ENCODE assay signal across 15 mouse cellular contexts in genomic region chr11:116117241-116117640, GRCm38 (mm10). TPM values are rescaled to one million over a fixed set of nuclear protein-coding genes. Genes with fewer than 3 reads are reported as not detected.
DNase-seq lines count a peak whose midpoint lies in the region; ATAC-seq lines count a peak whose summit lies in the region.
"Had no signal": no experiment of that assay in that cellular context is flagged by ENCODE, and none has a peak within 500 bp of the region (broad histone marks: within the 10 kb centered on the region; RNA-seq: fewer than 3 reads in every experiment).

No protein-coding gene starts in this region.

- peak overlapping the region in 1 of 2 experiments; percentile 33; a peak in 2 of 4 replicates for H3K27ac ChIP-seq in heart, embryonic 14.5 days (replicated peaks in 1 of 2; ENCODE audit: control insufficient read depth in 1 of 2, insufficient read depth in 1 of 2, low read depth in 2 of 2, low read length in 2 of 2)
- peak overlapping the region; percentile 78 for H3K27ac ChIP-seq in embryonic facial prominence, embryonic 15.5 days (replicated peaks)
- peak overlapping the region; percentile 80 for H3K27ac ChIP-seq in limb, embryonic 15.5 days
- H3K27ac ChIP-seq: kidney, embryonic 15.5 days; left cerebral cortex, adult 2 months had no signal

- no peak overlapping the region for H3K4me2 ChIP-seq in heart, embryonic 14.5 days (ENCODE audit: low read length)
- H3K4me2 ChIP-seq in embryonic facial prominence, embryonic 15.5 days (replicated peaks) = no peak overlapping the region
- H3K4me2 ChIP-seq in limb, embryonic 15.5 days = no peak overlapping the region
- H3K4me2 ChIP-seq: kidney, embryonic 15.5 days had no signal

- DNase-seq in heart, postnatal 10 days = no peak
- no peak for DNase-seq in cerebellum, postnatal 4 days (ENCODE audit: low spot score in 2 of 2)
- DNase-seq in cerebellum, postnatal 36 days = no peak
- DNase-seq: adrenal gland, postnatal 25 days; cerebellum, postnatal 14 days; heart, postnatal 36 days; lung, adult 2 months; right cerebral cortex, postnatal 14 days had no signal

- ATAC-seq in heart, embryonic 14.5 days (ENCODE audit: insufficient number of reproducible peaks, insufficient read depth, low FRiP score, low read depth) = peak; percentile 60; the same call in 1 of the 2 replicates
- ATAC-seq in common myeloid progenitor, adult 5-6 weeks (replicated peaks; ENCODE audit: low read depth, poor library complexity, severe bottlenecking) = 0 out of 2 replicates have a peak, but pooled peaks have one; percentile 25
- ATAC-seq in embryonic facial prominence, embryonic 15.5 days (ENCODE audit: insufficient number of reproducible peaks, low FRiP score, low TSS enrichment, low read depth) = peak; percentile 88
- ATAC-seq in limb, embryonic 15.5 days (ENCODE audit: insufficient number of reproducible peaks, low FRiP score, low TSS enrichment, low read depth) = peak; percentile 77
- ATAC-seq: inflammation-experienced regulatory T-cells, adult 6 months had no signal

- H3K4me1 ChIP-seq in heart, embryonic 14.5 days (ENCODE audit: control insufficient read depth in 2 of 2, insufficient read depth in 2 of 2, low read length in 2 of 2) = no peaks in the 10 kb centered on the region
- H3K4me1 ChIP-seq in embryonic facial prominence, embryonic 15.5 days = peaks cover 6% of the 10 kb centered on the region
- H3K4me1 ChIP-seq in limb, embryonic 15.5 days = peaks cover 9% of the 10 kb centered on the region
- H3K4me1 ChIP-seq: kidney, embryonic 15.5 days had no signal

- H3K4me3 ChIP-seq in heart, embryonic 14.5 days (ENCODE audit: control insufficient read depth in 1 of 2, insufficient read depth in 1 of 2, low read depth in 1 of 2, low read length in 2 of 2) = no peak overlapping the region
- H3K4me3 ChIP-seq in embryonic facial prominence, embryonic 15.5 days (replicated peaks) = no peak overlapping the region
- H3K4me3 ChIP-seq in limb, embryonic 15.5 days = no peak overlapping the region
- H3K4me3 ChIP-seq: kidney, embryonic 15.5 days; left cerebral cortex, adult 2 months had no signal

- 65% methylated on average over 12 of the region's 12 CpGs for WGBS in heart, embryonic 14.5 days
- 24% methylated on average over 12 of the region's 12 CpGs for WGBS in embryonic facial prominence, embryonic 15.5 days
- 29% methylated on average over 12 of the region's 12 CpGs for WGBS in limb, embryonic 15.5 days

- no peaks in the 10 kb centered on the region for H3K9me3 ChIP-seq in heart, embryonic 14.5 days (ENCODE audit: control insufficient read depth, low read length)
- no peaks in the 10 kb centered on the region for H3K9me3 ChIP-seq in embryonic facial prominence, embryonic 15.5 days (replicated peaks)
- H3K9me3 ChIP-seq in limb, embryonic 15.5 days = no peaks in the 10 kb centered on the region
- H3K9me3 ChIP-seq: kidney, embryonic 15.5 days had no signal

- intact Hi-C loops in heart, postnatal 10 days (cut with DNase I) = no loop called here

- no peak overlapping the region for H3K9ac ChIP-seq in heart, embryonic 14.5 days (ENCODE audit: low read length)
- H3K9ac ChIP-seq in embryonic facial prominence, embryonic 15.5 days = no peak overlapping the region
- H3K9ac ChIP-seq in limb, embryonic 15.5 days = no peak overlapping the region
- H3K9ac ChIP-seq: kidney, embryonic 15.5 days had no signal

- H3K27me3 ChIP-seq in heart, embryonic 14.5 days (ENCODE audit: control insufficient read depth, insufficient read depth, low read length) = no peaks in the 10 kb centered on the region
- H3K27me3 ChIP-seq in embryonic facial prominence, embryonic 15.5 days = no peaks in the 10 kb centered on the region
- no peaks in the 10 kb centered on the region for H3K27me3 ChIP-seq in limb, embryonic 15.5 days
- H3K27me3 ChIP-seq: kidney, embryonic 15.5 days had no signal

- H3K36me3 ChIP-seq in heart, embryonic 14.5 days (ENCODE audit: control insufficient read depth, insufficient read depth, low read length) = 0 out of 2 replicates have a peak, but pooled peaks cover under 1% of the 10 kb centered on the region
- no peaks in the 10 kb centered on the region for H3K36me3 ChIP-seq in embryonic facial prominence, embryonic 15.5 days
- H3K36me3 ChIP-seq in limb, embryonic 15.5 days = peaks cover 4% of the 10 kb centered on the region; the same call in 1 of the 2 replicates

RNA-seq across cellular contexts. Expression of gene Trim47, which starts 9.8 kb away (rescaled TPM):
- polyA plus RNA-seq in heart, embryonic 14.5 days (2014; fragmentation: Nextera tagmentation; extraction: Ambion mirVana) = 63.3 and 66.1 TPM in 2 replicates
- total RNA-seq in heart, postnatal 10 days (2021) = 10 to 100 TPM; 43.3 to 49.7 TPM
- 5.8 and 11.3 TPM in 2 replicates for total RNA-seq in common myeloid progenitor, adult 5-6 weeks (2017)
- 25.1 and 27.6 TPM in 2 replicates for polyA plus RNA-seq in embryonic facial prominence, embryonic 15.5 days (2015; fragmentation: Nextera tagmentation; extraction: Ambion mirVana)
- 31.2 and 42.4 TPM in 2 replicates for polyA plus RNA-seq in limb, embryonic 15.5 days (2015; fragmentation: Nextera tagmentation; extraction: Ambion mirVana)

RNA-seq across cellular contexts. Expression of gene Trim65, which starts 13.7 kb away (rescaled TPM):
- polyA plus RNA-seq in heart, embryonic 14.5 days (2014; fragmentation: Nextera tagmentation; extraction: Ambion mirVana) = 3.8 and 4.8 TPM in 2 replicates
- 1 to 10 TPM; 5.4 to 6.3 TPM for total RNA-seq in heart, postnatal 10 days (2021)
- 9.9 and 12.5 TPM in 2 replicates for total RNA-seq in common myeloid progenitor, adult 5-6 weeks (2017)
- 5.2 and 6.1 TPM in 2 replicates for polyA plus RNA-seq in embryonic facial prominence, embryonic 15.5 days (2015; fragmentation: Nextera tagmentation; extraction: Ambion mirVana)
- polyA plus RNA-seq in limb, embryonic 15.5 days (2015; fragmentation: Nextera tagmentation; extraction: Ambion mirVana) = 4.1 and 4.5 TPM in 2 replicates

RNA-seq across cellular contexts. Expression of gene Mrpl38, which starts 21.4 kb away (rescaled TPM):
- polyA plus RNA-seq in heart, embryonic 14.5 days (2014; fragmentation: Nextera tagmentation; extraction: Ambion mirVana) = 92.3 and 96.6 TPM in 2 replicates
- total RNA-seq in heart, postnatal 10 days (2021) = 10 to 100 TPM; 55.9 to 56.8 TPM
- total RNA-seq in common myeloid progenitor, adult 5-6 weeks (2017) = 38.7 and 40.5 TPM in 2 replicates
- polyA plus RNA-seq in embryonic facial prominence, embryonic 15.5 days (2015; fragmentation: Nextera tagmentation; extraction: Ambion mirVana) = 86.9 and 93.7 TPM in 2 replicates
- polyA plus RNA-seq in limb, embryonic 15.5 days (2015; fragmentation: Nextera tagmentation; extraction: Ambion mirVana) = 83.9 and 85.5 TPM in 2 replicates

RNA-seq across cellular contexts. Expression of gene Wbp2, which starts 30.4 kb away (rescaled TPM):
- 139 and 141 TPM in 2 replicates for polyA plus RNA-seq in heart, embryonic 14.5 days (2014; fragmentation: Nextera tagmentation; extraction: Ambion mirVana)
- total RNA-seq in heart, postnatal 10 days (2021) = 10 to 100 TPM; 96.6 to 99.5 TPM
- total RNA-seq in common myeloid progenitor, adult 5-6 weeks (2017) = 26.2 and 32.7 TPM in 2 replicates
- polyA plus RNA-seq in embryonic facial prominence, embryonic 15.5 days (2015; fragmentation: Nextera tagmentation; extraction: Ambion mirVana) = 68.6 and 90.8 TPM in 2 replicates
- polyA plus RNA-seq in limb, embryonic 15.5 days (2015; fragmentation: Nextera tagmentation; extraction: Ambion mirVana) = 61.6 and 75.5 TPM in 2 replicates

RNA-seq across cellular contexts. Expression of gene Unc13d, which starts 39.5 kb away (rescaled TPM):
- 0.66 and 0.69 TPM in 2 replicates for polyA plus RNA-seq in heart, embryonic 14.5 days (2014; fragmentation: Nextera tagmentation; extraction: Ambion mirVana)
- 1 to 10 TPM in 1 of 2 experiments, under 1 TPM in 1; 0.52 to 1.0 TPM for total RNA-seq in heart, postnatal 10 days (2021)
- 29.7 and 29.9 TPM in 2 replicates for total RNA-seq in common myeloid progenitor, adult 5-6 weeks (2017)
- 4.3 and 4.8 TPM in 2 replicates for polyA plus RNA-seq in embryonic facial prominence, embryonic 15.5 days (2015; fragmentation: Nextera tagmentation; extraction: Ambion mirVana)
- polyA plus RNA-seq in limb, embryonic 15.5 days (2015; fragmentation: Nextera tagmentation; extraction: Ambion mirVana) = 6.5 and 8.8 TPM in 2 replicates

Comparison
In these comparisons a context has a peak if more than half of its experiments do, and no peak if none do; other contexts are left out.
1. ATAC-seq: peak in every context shown above with its lines; median percentile 88 in embryonic facial prominence, embryonic 15.5 days; 77 in limb, embryonic 15.5 days; 60 in heart, embryonic 14.5 days; 25 in common myeloid progenitor, adult 5-6 weeks.